Mouse (Mus musculus): ENCODE measurements around the gene Suz12. TPM values are rescaled to one million over a fixed set of nuclear protein-coding genes. Genes with fewer than 3 reads are reported as not detected.
A peak's percentile ranks its signal among the peaks of the same experiment; 100 is the strongest.

The Suz12 gene
- polyA plus RNA-seq, 1 experiment from 2014 or later: 15.5 TPM

- Histone ChIP-seq H3K9me3 (no peaks in the 10 kb centered on the region), H3K4me1 (replicated peaks) (peaks cover 22% of the 10 kb centered on the region), H3K27me3 (ENCODE audit: insufficient read depth, poor library complexity, severe bottlenecking) (no peaks in the 10 kb centered on the region), H3K4me3 (0 out of 2 replicates have a peak overlapping the region, but pooled peaks have one; percentile 93), H3K27ac (no peak overlapping the region), H3K36me3 (no peaks in the 10 kb centered on the region)
- WGBS: 85% methylated on average over 7 of the region's 7 CpGs
- no peak for DNase-seq (ENCODE audit: low spot score)
Measured at GRCm38 (mm10) chr11:80081786-80082319, 88.9 kb downstream of the Suz12 start.

Other genes with a start within 250 kb of the Suz12 start
- 44.9 and 62.4 TPM in 2 replicates for gene Utp6, start 30.7 kb upstream of the Suz12 start, polyA plus RNA-seq (2016; fragmentation: Nextera tagmentation; extraction: Ambion mirVana)
- 24.5 and 38.0 TPM in 2 replicates for gene Crlf3, start 87.9 kb downstream of the Suz12 start, polyA plus RNA-seq (2016; fragmentation: Nextera tagmentation; extraction: Ambion mirVana)
- 11.5 and 16.2 TPM in 2 replicates for gene Atad5, start 96.3 kb downstream of the Suz12 start, polyA plus RNA-seq (2016; fragmentation: Nextera tagmentation; extraction: Ambion mirVana)
- 33.6 and 34.7 TPM in 2 replicates for gene Tefm, start 149.1 kb downstream of the Suz12 start, polyA plus RNA-seq (2016; fragmentation: Nextera tagmentation; extraction: Ambion mirVana)
- 0.81 and 2.0 TPM in 2 replicates for gene Adap2, start 161.0 kb downstream of the Suz12 start, polyA plus RNA-seq (2016; fragmentation: Nextera tagmentation; extraction: Ambion mirVana)
- gene Rnf135, start 190.7 kb downstream of the Suz12 start, polyA plus RNA-seq (2016; fragmentation: Nextera tagmentation; extraction: Ambion mirVana): 5.0 and 5.2 TPM in 2 replicates
- gene Rhot1, start 215.9 kb downstream of the Suz12 start, polyA plus RNA-seq (2016; fragmentation: Nextera tagmentation; extraction: Ambion mirVana): 56.0 and 56.1 TPM in 2 replicates